Mouse (Mus musculus): ENCODE data around the gene Kctd12b. TPM values are rescaled to one million over a fixed set of nuclear protein-coding genes. Genes with fewer than 3 reads are reported as not detected.
"Not testable (repeated sequence)": the region's sequence is repeated elsewhere in the genome, so short reads cannot be mapped to it uniquely, and the experiment has no call there.

The Kctd12b gene
- polyA plus RNA-seq, 1 experiment from 2014 or later: 1.7 TPM

GRCm38 (mm10) chrX:153668233-153668632 lies 28.0 kb downstream of the Kctd12b start:
- 18% methylated on average over 2 of the region's 2 CpGs for WGBS
- not testable (repeated sequence) for ATAC-seq; H3K36me3 ChIP-seq (ENCODE audit: control insufficient read depth, insufficient read depth)

GRCm38 (mm10) chrX:153664903-153665302 lies 31.3 kb downstream of the Kctd12b start:
- Histone ChIP-seq H3K27ac (ENCODE audit: low read length) (no peak overlapping the region), H3K4me2 (ENCODE audit: low read length) (no peak overlapping the region), H3K4me3 (replicated peaks; ENCODE audit: low read length) (no peak overlapping the region), H3K36me3 (ENCODE audit: control insufficient read depth, insufficient read depth) (no peaks in the 10 kb centered on the region), H3K27me3 (replicated peaks; ENCODE audit: control insufficient read depth, insufficient read depth, low read length) (no peaks in the 10 kb centered on the region), H3K4me1 (replicated peaks; ENCODE audit: control insufficient read depth, insufficient read depth, low read length) (no peaks in the 10 kb centered on the region), H3K9me3 (ENCODE audit: control insufficient read depth, low read length) (no peaks in the 10 kb centered on the region), H3K9ac (replicated peaks; ENCODE audit: low read depth, low read length) (no peak overlapping the region)
- ATAC-seq: no peak
- 89% methylated on average over 3 of the region's 3 CpGs for WGBS

More at GRCm38 (mm10) chrX:153668233-153668632, 28.0 kb downstream of the Kctd12b start:
- not testable (repeated sequence) for H3K9ac ChIP-seq (replicated peaks; ENCODE audit: low read depth, low read length); H3K4me2 ChIP-seq (ENCODE audit: low read length); H3K27ac ChIP-seq (ENCODE audit: low read length); H3K4me3 ChIP-seq (replicated peaks; ENCODE audit: low read length); H3K27me3 ChIP-seq (replicated peaks; ENCODE audit: control insufficient read depth, insufficient read depth, low read length); H3K9me3 ChIP-seq (ENCODE audit: control insufficient read depth, low read length); H3K4me1 ChIP-seq (replicated peaks; ENCODE audit: control insufficient read depth, insufficient read depth, low read length)

GRCm38 (mm10) chrX:153656949-153657348 lies 39.2 kb downstream of the Kctd12b start:
- no peak overlapping the region for H3K27ac ChIP-seq (ENCODE audit: low read length)
- H3K4me2 ChIP-seq (ENCODE audit: low read length): no peak overlapping the region
- WGBS: 71% methylated on average over 3 of the region's 3 CpGs
- ATAC-seq: no peak
- no peaks in the 10 kb centered on the region for H3K9me3 ChIP-seq (ENCODE audit: control insufficient read depth, low read length)
- no peaks in the 10 kb centered on the region for H3K4me1 ChIP-seq (replicated peaks; ENCODE audit: control insufficient read depth, insufficient read depth, low read length)
- H3K36me3 ChIP-seq (ENCODE audit: control insufficient read depth, insufficient read depth): no peaks in the 10 kb centered on the region
- no peaks in the 10 kb centered on the region for H3K27me3 ChIP-seq (replicated peaks; ENCODE audit: control insufficient read depth, insufficient read depth, low read length)
- H3K4me3 ChIP-seq (replicated peaks; ENCODE audit: low read length): no peak overlapping the region
- no peak overlapping the region for H3K9ac ChIP-seq (replicated peaks; ENCODE audit: low read depth, low read length)

- H3K36me3 ChIP-seq (ENCODE audit: control insufficient read depth, insufficient read depth): no peaks in the 10 kb centered on the region
- 77% methylated on average over 3 of the region's 3 CpGs for WGBS
- no peak for ATAC-seq
- H3K4me3 ChIP-seq (replicated peaks; ENCODE audit: low read length): no peak overlapping the region
- no peak overlapping the region for H3K4me2 ChIP-seq (ENCODE audit: low read length)
- no peaks in the 10 kb centered on the region for H3K27me3 ChIP-seq (replicated peaks; ENCODE audit: control insufficient read depth, insufficient read depth, low read length)
- H3K27ac ChIP-seq (ENCODE audit: low read length): no peak overlapping the region
- H3K9ac ChIP-seq (replicated peaks; ENCODE audit: low read depth, low read length): no peak overlapping the region
- H3K4me1 ChIP-seq (replicated peaks; ENCODE audit: control insufficient read depth, insufficient read depth, low read length): no peaks in the 10 kb centered on the region
- no peaks in the 10 kb centered on the region for H3K9me3 ChIP-seq (ENCODE audit: control insufficient read depth, low read length)
Observed at GRCm38 (mm10) chrX:153640615-153641014, 55.6 kb downstream of the Kctd12b start.

- no peak overlapping the region for H3K9ac ChIP-seq (replicated peaks; ENCODE audit: low read depth, low read length)
- no peaks in the 10 kb centered on the region for H3K4me1 ChIP-seq (replicated peaks; ENCODE audit: control insufficient read depth, insufficient read depth, low read length)
- no peaks in the 10 kb centered on the region for H3K36me3 ChIP-seq (ENCODE audit: control insufficient read depth, insufficient read depth)
- ATAC-seq: no peak
- no peak overlapping the region for H3K27ac ChIP-seq (ENCODE audit: low read length)
- 3% methylated on average over 1 of the region's 1 CpGs for WGBS
- H3K9me3 ChIP-seq (ENCODE audit: control insufficient read depth, low read length): no peaks in the 10 kb centered on the region
- H3K4me3 ChIP-seq (replicated peaks; ENCODE audit: low read length): no peak overlapping the region
- no peaks in the 10 kb centered on the region for H3K27me3 ChIP-seq (replicated peaks; ENCODE audit: control insufficient read depth, insufficient read depth, low read length)
- H3K4me2 ChIP-seq (ENCODE audit: low read length): no peak overlapping the region
Observed at GRCm38 (mm10) chrX:153636247-153636646, 59.9 kb downstream of the Kctd12b start.

Other genes with a start within 250 kb of the Kctd12b start
- gene Ubqln2, start 198.2 kb downstream of the Kctd12b start, polyA plus RNA-seq (2015; fragmentation: Nextera tagmentation; extraction: Ambion mirVana): 45.2 and 45.7 TPM in 2 replicates
- not detected in 2 replicates for gene Cypt3, start 137.8 kb downstream of the Kctd12b start, polyA plus RNA-seq (2015; fragmentation: Nextera tagmentation; extraction: Ambion mirVana)
- 97.4 and 113 TPM in 2 replicates for gene Nbdy, start 27.2 kb upstream of the Kctd12b start, polyA plus RNA-seq (2015; fragmentation: Nextera tagmentation; extraction: Ambion mirVana)
- 23.0 and 24.9 TPM in 2 replicates for gene Spin2c, start 135.8 kb upstream of the Kctd12b start, polyA plus RNA-seq (2015; fragmentation: Nextera tagmentation; extraction: Ambion mirVana)

Measured in forebrain, embryonic 16.5 days (tissue).